Mouse (Mus musculus) C2C12 (cell line): ENCODE data around the gene Stk10.

Experiments used
- CEBPB ChIP-seq: IDR thresholded peaks from one replicate; pipeline ENCODE4 v1.6.1; 2011; ENCODE audit warnings: low read depth, mild to moderate bottlenecking, control low read depth, moderate library complexity
- CTCF ChIP-seq: IDR thresholded peaks from one replicate; pipeline ENCODE4 v1.5.1; 2011; ENCODE audit not compliant: control insufficient read depth, insufficient read depth, insufficient read length
- FOSL1 ChIP-seq: IDR thresholded peaks from one replicate; pipeline ENCODE4 v1.8.0; 2011; ENCODE audit warnings: mild to moderate bottlenecking, low read length; ENCODE audit not compliant: poor library complexity, insufficient read depth, severe bottlenecking
- MAX ChIP-seq: IDR thresholded peaks from one replicate; pipeline ENCODE4 v1.6.1; 2011; ENCODE audit warnings: mild to moderate bottlenecking, control low read depth
- USF1 ChIP-seq: IDR thresholded peaks from one replicate; pipeline ENCODE4 v1.6.1; 2011; ENCODE audit warnings: low read depth, mild to moderate bottlenecking, control low read depth, moderate library complexity

DNA sequence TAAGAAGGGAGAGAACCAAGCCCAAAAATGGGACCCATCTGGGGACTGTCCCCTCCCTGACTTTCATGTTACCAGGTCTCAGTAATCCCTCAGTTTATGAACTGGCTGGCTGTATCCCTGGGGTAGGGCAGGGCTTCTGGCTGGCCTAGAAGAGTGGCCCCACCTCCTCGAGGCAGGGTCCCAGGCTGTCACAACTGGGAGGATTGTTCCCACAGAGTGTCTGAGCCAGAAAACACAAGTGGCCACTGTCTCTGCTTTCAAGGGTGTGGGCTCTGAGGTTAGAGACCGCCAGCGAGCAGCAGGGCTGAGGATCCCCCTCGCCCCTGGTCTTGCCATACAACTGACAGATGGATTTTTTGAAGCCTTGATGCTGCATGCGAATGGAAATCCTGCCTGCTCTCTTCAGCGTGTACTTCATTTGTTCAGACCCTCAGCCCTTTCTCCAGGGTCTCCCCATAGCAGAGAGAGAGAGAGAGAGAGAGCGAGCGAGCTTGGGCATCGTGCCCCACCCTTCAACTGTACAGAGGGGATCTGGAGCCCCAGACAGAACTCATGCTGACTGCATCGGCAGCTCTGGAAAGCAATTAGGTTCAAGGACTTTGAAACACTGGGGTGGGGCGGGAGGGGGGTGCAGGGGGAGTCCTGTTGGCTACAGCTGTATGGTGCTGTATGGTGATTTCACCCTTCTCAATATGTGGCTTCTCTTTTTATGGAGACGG lies 18.6 kb downstream of the Stk10 start:
- no peak for TF ChIP-seq CTCF
- no peak for TF ChIP-seq USF1
- no peak for TF ChIP-seq CEBPB
- TF ChIP-seq MAX, result no peak
- no peak for TF ChIP-seq FOSL1
